Mouse (Mus musculus) MEL (cell line): ENCODE measurements around the gene Dlgap1. TPM values are rescaled to one million over a fixed set of nuclear protein-coding genes. Genes with fewer than 3 reads are reported as not detected.

Experiments
- DNase-seq: peaks from one replicate; pipeline ENCODE4 v3.0.0; 2011; ENCODE audit warnings: low read depth, low spot score
- H3K27ac ChIP-seq: 2 replicates; pipeline ENCODE4 v1.5.1; 2012; ENCODE audit warnings: low read depth, mild to moderate bottlenecking, control low read depth, low read length, moderate library complexity; ENCODE audit not compliant: control insufficient read depth
- H3K27me3 ChIP-seq, 2 experiments: fragments of 150-350 bp in 1 of 2; sonication (generic) in 1 of 2; 2 replicates each; pipeline ENCODE4 v1.6.1; 2012; ENCODE audit warnings: low read length in 2 of 2, mild to moderate bottlenecking in 2 of 2, improper control_type of control experiment in 1 of 2, moderate library complexity in 1 of 2; ENCODE audit not compliant: insufficient read depth in 2 of 2, control insufficient read depth in 1 of 2
- H3K36me3 ChIP-seq, 2 experiments: 2 replicates each; pipeline ENCODE4 v1.6.1; 2012 to 2014; ENCODE audit warnings: low read length in 2 of 2, improper control_type of control experiment in 1 of 2, inconsistent platforms in 1 of 2, mild to moderate bottlenecking in 1 of 2; ENCODE audit not compliant: insufficient read depth in 2 of 2, control insufficient read depth in 1 of 2
- H3K4me1 ChIP-seq, 2 experiments: fragments of 150-350 bp in 1 of 2; sonication (generic) in 1 of 2; 2 replicates each; pipeline ENCODE4 v1.6.1; 2012; ENCODE audit warnings: low read length in 2 of 2, improper control_type of control experiment in 1 of 2, mild to moderate bottlenecking in 1 of 2; ENCODE audit not compliant: insufficient read depth in 2 of 2, control insufficient read depth in 1 of 2
- H3K4me3 ChIP-seq, 2 experiments: fragments of 150-350 bp in 1 of 2; sonication (generic) in 1 of 2; 2 replicates each; pipeline ENCODE4 v1.5.1; 2012; ENCODE audit warnings: low read depth in 2 of 2, low read length in 2 of 2, mild to moderate bottlenecking in 2 of 2, moderate library complexity in 2 of 2, control low read depth in 1 of 2, improper control_type of control experiment in 1 of 2; ENCODE audit not compliant: control insufficient read depth in 1 of 2, insufficient read depth in 1 of 2
- H3K79me2 ChIP-seq: 2 replicates; pipeline ENCODE4 v1.6.1; 2012; ENCODE audit warnings: mild to moderate bottlenecking, low read length, moderate library complexity; ENCODE audit not compliant: control insufficient read depth, poor library complexity, insufficient read depth
- H3K9ac ChIP-seq: 2 replicates; pipeline ENCODE4 v1.6.1; 2012; ENCODE audit warnings: low read depth, mild to moderate bottlenecking, control low read depth, low read length, moderate library complexity; ENCODE audit not compliant: control insufficient read depth, poor library complexity, severe bottlenecking
- H3K9me3 ChIP-seq: fragments of 150-350 bp; sonication (generic); replicated peaks from 2 replicates; pipeline ENCODE4 v1.6.1; 2012; ENCODE audit warnings: mild to moderate bottlenecking, low read length, improper control_type of control experiment, moderate library complexity; ENCODE audit not compliant: insufficient read depth
- CHD2 ChIP-seq: IDR thresholded peaks from 2 replicates; pipeline ENCODE4 v1.6.1; 2011; ENCODE audit warnings: low read length, improper control_type of control experiment
- EP300 ChIP-seq, 2 experiments: IDR thresholded peaks; 2 replicates each; pipeline ENCODE4 v1.6.1; 2011; ENCODE audit warnings: improper control_type of control experiment in 2 of 2, low read length in 2 of 2, low read depth in 1 of 2, mild to moderate bottlenecking in 1 of 2
- ETS1 ChIP-seq: IDR thresholded peaks from 2 replicates; pipeline ENCODE4 v1.6.1; 2012; ENCODE audit warnings: low read depth, mild to moderate bottlenecking, inconsistent platforms, low read length, improper control_type of control experiment, moderate library complexity
- GABPA ChIP-seq: IDR thresholded peaks from 2 replicates; pipeline ENCODE4 v1.6.1; 2012; ENCODE audit warnings: low read depth, mild to moderate bottlenecking, inconsistent platforms, low read length, improper control_type of control experiment, moderate library complexity
- GATA1 ChIP-seq: IDR thresholded peaks from 2 replicates; pipeline ENCODE4 v1.6.1; 2011; ENCODE audit warnings: low read depth, low read length, improper control_type of control experiment
- JUND ChIP-seq: IDR thresholded peaks from 2 replicates; pipeline ENCODE4 v1.6.1; 2011; ENCODE audit warnings: low read depth, mild to moderate bottlenecking, improper control_type of control experiment, low read length
- KAT2A ChIP-seq: conservative IDR thresholded peaks from 2 replicates; pipeline ENCODE4 v1.6.1; 2012; ENCODE audit warnings: low read depth, low read length, improper control_type of control experiment, inconsistent platforms
- MAZ ChIP-seq: IDR thresholded peaks from 2 replicates; pipeline ENCODE4 v1.6.1; 2012; ENCODE audit warnings: low read depth, mild to moderate bottlenecking, inconsistent platforms, low read length, improper control_type of control experiment
- NELFE ChIP-seq: IDR thresholded peaks from 2 replicates; pipeline ENCODE4 v1.6.1; 2011; ENCODE audit warnings: low read depth, low read length, improper control_type of control experiment
- NRF1 ChIP-seq: IDR thresholded peaks from 2 replicates; pipeline ENCODE4 v1.6.1; 2014; ENCODE audit warnings: low read depth, mild to moderate bottlenecking, inconsistent platforms, low read length, improper control_type of control experiment, moderate library complexity; ENCODE audit not compliant: poor library complexity, insufficient read depth, severe bottlenecking
- POLR2AphosphoS5 ChIP-seq: IDR thresholded peaks from 2 replicates; pipeline ENCODE4 v1.6.1; 2012; ENCODE audit warnings: low read depth, borderline replicate concordance, mild to moderate bottlenecking, inconsistent platforms, low read length, moderate library complexity, mixed read lengths
- RAD21 ChIP-seq: IDR thresholded peaks from 2 replicates; pipeline ENCODE4 v1.6.1; 2011; ENCODE audit warnings: mild to moderate bottlenecking, low read depth, low read length, improper control_type of control experiment
- SIN3A ChIP-seq: IDR thresholded peaks from 2 replicates; pipeline ENCODE4 v1.6.1; 2012; ENCODE audit warnings: low read length, improper control_type of control experiment, inconsistent platforms
- TAL1 ChIP-seq: IDR thresholded peaks from 2 replicates; pipeline ENCODE4 v1.6.1; 2012; ENCODE audit warnings: mild to moderate bottlenecking, inconsistent platforms, low read length, moderate library complexity, mixed read lengths
- TBP ChIP-seq: IDR thresholded peaks from 2 replicates; pipeline ENCODE4 v1.8.0; 2011; ENCODE audit warnings: low read depth, low read length, improper control_type of control experiment
- UBTF ChIP-seq: IDR thresholded peaks from 2 replicates; pipeline ENCODE4 v1.6.1; 2012; ENCODE audit warnings: low read depth, mild to moderate bottlenecking, inconsistent platforms, low read length, improper control_type of control experiment, moderate library complexity, borderline replicate concordance; ENCODE audit not compliant: insufficient read depth
- USF1 ChIP-seq: IDR thresholded peaks from 2 replicates; pipeline ENCODE4 v1.6.1; 2014; ENCODE audit warnings: low read depth, mild to moderate bottlenecking, inconsistent platforms, low read length, improper control_type of control experiment, moderate library complexity
- USF2 ChIP-seq, 2 experiments: IDR thresholded peaks; 2 replicates each; pipeline ENCODE4 v1.6.1; 2011 to 2012; ENCODE audit warnings: improper control_type of control experiment in 2 of 2, low read length in 2 of 2, borderline replicate concordance in 1 of 2, inconsistent platforms in 1 of 2, low read depth in 1 of 2, mild to moderate bottlenecking in 1 of 2; ENCODE audit not compliant: insufficient read depth in 1 of 2
- polyA plus RNA-seq, 2 experiments: library from polyadenylated mRNA; stranded (reverse) in 1 of 2; unstranded in 1 of 2; fragments of >175 nt in 1 of 2; fragments of >200 nt in 1 of 2; gene quantifications; 2 replicates each; pipeline versions ENCODE4 v1.2.1 to v1.2.4; 2012; ENCODE audit warnings: low replicate concordance in 2 of 2, low read depth in 1 of 2; ENCODE audit not compliant: insufficient read length in 2 of 2, insufficient read depth in 1 of 2, missing spikeins in 1 of 2
- total RNA-seq: library from RNA; depleted of rRNA; stranded (reverse); fragments of 300-350 nt; gene quantifications from 2 replicates; pipeline ENCODE4 v1.2.3, GENCODE M21; 2012

Gene Dlgap1
- total and polyA plus RNA-seq, 3 experiments, result 0.06 TPM; not detected in 2

GRCm38 (mm10) chr17:70646641-70647040 lies 677.8 kb downstream of the Dlgap1 start:
- Histone ChIP-seq H3K27me3 (no peaks in the 10 kb centered on the region), H3K27ac (no peak overlapping the region), H3K9ac (no peak overlapping the region), H3K9me3 (no peaks in the 10 kb centered on the region), H3K4me1 (no peaks in the 10 kb centered on the region), H3K36me3 (no peaks in the 10 kb centered on the region), H3K4me3 (no peak overlapping the region), H3K79me2 (no peaks in the 10 kb centered on the region)
- DNase-seq, result no peak
- TF ChIP-seq JUND (no peak), SIN3A (no peak), KAT2A (no peak), ETS1 (no peak), TBP (no peak), UBTF (no peak), GATA1 (no peak), POLR2AphosphoS5 (no peak), NRF1 (no peak), GABPA (no peak)

- Histone ChIP-seq H3K27ac (no peak overlapping the region), H3K36me3 (no peaks in the 10 kb centered on the region), H3K9ac (no peak overlapping the region), H3K9me3 (no peaks in the 10 kb centered on the region), H3K4me1 (no peaks in the 10 kb centered on the region), H3K79me2 (no peaks in the 10 kb centered on the region), H3K27me3 (no peaks in the 10 kb centered on the region), H3K4me3 (no peak overlapping the region)
- DNase-seq, result no peak
- TF ChIP-seq USF2 (IDR thresholded peaks at IDR 0.05; ENCODE audit: borderline replicate concordance in 1 of 2, insufficient read depth in 1 of 2, low read depth in 1 of 2, low read length in 2 of 2) (no peak), MAZ (no peak), JUND (no peak), TAL1 (no peak), NELFE (no peak), GABPA (no peak), USF1 (no peak), CHD2 (no peak), RAD21 (no peak), ETS1 (no peak), EP300 (IDR thresholded peaks at IDR 0.05; ENCODE audit: low read depth in 1 of 2, low read length in 2 of 2) (no peak)
These were observed 692.5 kb downstream of the Dlgap1 start for GRCm38 (mm10) chr17:70661382-70661781.
